Mouse (Mus musculus) cerebellum, postnatal 25 days (tissue): ENCODE measurements around the gene Dcps.

Source experiments
- DNase-seq, 2 experiments: peaks; one replicate each; pipeline ENCODE4 v3.0.0; 2021; ENCODE audit warnings: mixed read lengths in 2 of 2

The Dcps gene

DNA sequence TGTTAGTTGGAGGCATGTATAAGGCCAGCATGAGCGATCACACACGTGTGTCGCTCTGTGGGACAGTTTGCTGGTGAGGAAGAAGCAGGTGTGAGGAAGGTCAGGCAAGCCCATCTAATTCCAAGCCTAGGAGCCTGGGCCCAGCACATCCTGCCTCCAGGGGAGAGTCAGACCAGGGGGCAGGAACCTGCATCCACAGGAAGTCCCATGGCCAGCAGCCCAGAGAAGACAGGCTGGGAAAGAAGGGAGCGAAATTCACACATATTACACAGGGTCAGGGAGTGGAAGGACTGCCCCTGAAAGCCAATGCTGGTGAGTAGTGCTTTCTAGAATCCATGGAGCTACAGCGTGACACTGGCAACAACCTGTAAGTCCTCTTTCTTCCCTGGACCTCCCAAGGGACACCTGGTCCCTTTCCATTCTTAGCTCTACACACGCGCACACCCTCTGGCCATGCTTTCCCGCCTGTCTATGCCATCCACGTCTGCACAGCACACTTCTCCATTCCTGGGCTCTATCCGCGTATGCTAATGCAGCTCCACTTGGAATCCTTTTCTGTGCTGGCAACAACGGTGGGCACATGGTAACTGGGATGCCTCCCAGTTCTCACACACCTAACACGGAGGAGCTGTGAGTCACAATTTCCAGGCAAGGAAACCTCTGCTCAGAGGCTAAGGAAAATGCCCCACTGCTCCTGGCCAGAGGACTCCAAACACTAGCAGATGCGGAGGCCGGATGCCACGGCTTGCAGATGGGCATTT lies 44.0 kb downstream of the Dcps start:
- peak in 1 of 2 experiments; percentile 59 for DNase-seq

GRCm38 (mm10) chr9:35128995-35129418 lies 46.9 kb downstream of the Dcps start:
- no peak for DNase-seq

DNA sequence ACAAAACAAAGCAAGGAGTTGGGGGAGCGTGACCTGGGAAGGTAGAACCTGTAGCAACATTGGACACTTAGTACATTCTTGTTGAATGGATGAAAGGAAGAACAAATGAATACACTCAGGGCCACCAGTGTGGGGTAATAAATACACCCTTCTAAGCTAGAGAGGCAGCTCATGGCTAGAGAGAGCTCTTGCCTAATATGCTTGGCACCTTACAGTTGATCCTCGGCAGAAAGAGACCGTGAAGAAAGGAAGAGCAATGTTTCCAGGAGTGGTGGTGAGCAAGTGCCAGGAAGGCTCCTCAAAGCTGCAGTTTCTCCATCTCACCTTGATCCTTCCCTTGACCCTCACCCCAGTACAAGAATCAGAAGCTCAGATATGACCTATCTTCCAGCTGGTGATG lies 47.3 kb downstream of the Dcps start:
- DNase-seq = no peak

- no peak for DNase-seq
Observed at GRCm38 (mm10) chr9:35127561-35127960, 48.3 kb downstream of the Dcps start.

DNA sequence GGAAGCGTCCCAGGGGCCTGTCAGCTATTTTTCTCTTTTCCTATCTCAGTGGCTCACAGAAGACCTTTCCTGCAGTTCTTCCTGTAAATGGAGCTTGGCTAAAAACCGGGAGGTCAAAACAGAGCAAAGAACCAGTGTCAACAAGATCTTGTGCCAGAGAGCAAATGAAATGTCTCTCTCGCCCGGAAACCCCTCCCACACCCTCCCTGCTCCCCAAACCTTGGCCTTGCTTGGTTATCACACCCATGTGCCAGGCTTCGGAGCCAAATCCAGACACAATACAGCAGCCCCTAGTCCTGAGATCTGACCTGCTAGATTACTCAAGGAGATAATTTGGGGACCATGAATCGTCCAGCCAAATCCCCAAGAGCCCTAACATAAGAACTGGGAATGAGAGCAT lies 48.7 kb downstream of the Dcps start:
- no peak for DNase-seq

DNA sequence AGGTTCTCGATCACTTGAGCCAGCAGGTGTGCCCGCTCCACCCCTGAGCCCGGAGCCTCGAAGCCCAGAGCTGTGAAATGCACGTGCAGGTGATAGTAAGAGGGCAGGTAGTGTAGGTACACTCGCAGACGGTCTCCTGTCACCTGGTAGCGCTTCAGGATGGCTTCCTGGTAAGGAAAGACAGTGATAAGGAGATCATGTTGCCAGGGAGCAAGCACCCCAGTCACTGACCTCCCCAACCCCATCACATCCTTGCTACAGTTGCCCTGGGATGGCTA lies 51.2 kb downstream of the Dcps start:
- DNase-seq = no peak

- DNase-seq = no peak
Observed at GRCm38 (mm10) chr9:35123804-35124677, 51.8 kb downstream of the Dcps start.

DNA sequence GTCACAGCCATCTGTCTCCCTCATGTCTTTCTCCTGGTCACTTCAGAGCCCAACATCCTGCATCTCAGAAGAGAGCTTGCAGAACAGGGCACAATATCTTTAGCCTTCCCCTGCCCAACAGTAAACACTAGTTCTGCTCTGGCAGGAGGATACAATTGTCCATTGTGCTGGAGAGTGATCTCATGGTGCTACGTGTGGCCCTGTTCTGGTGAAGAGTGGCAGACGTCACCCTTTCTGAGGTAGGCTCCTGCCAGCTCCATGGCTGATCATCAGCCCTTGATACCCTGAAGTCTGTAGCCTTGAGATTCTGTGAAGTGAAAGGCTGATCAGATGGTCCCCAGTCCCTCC lies 52.4 kb downstream of the Dcps start:
- no peak for DNase-seq

DNA sequence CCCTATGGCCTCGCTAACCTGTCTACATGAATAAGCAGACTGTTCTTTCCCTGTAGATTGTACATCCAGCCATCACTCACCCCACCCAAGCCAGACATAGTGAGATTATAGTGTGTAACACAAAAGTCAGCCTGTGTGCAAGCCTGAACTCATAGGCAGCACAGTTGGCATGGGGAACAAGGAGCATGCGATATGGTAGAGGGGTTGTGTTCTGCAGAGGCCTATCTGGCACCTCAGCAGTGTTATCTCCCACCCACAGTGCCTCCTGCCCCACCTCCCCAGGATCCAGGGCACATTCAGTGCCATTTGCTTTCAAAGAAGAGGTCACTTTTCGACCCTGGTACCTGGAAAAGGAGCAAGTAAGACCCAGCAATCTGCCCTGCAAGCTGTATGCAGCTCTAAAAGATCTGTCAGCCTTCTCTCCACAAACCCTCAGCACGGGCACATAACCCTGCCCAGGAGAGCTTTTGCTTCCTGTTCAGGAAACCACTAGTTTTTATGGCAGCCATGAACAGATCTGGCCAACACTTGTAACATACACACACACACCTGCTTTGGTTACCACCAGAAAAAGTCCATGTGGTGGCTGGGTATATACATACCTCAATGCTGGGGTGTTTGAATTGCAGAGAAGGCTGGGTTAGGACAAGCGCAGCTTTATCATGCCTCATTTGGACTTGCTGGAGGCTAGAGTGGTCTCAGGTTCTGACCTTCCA lies 53.2 kb downstream of the Dcps start:
- no peak for DNase-seq

- DNase-seq = no peak
Observed at GRCm38 (mm10) chr9:35119168-35119567, 56.7 kb downstream of the Dcps start, which contains the start of gene St3gal4. Gene St3gal4 (minus strand): TSS chr9:35119268.

DNA sequence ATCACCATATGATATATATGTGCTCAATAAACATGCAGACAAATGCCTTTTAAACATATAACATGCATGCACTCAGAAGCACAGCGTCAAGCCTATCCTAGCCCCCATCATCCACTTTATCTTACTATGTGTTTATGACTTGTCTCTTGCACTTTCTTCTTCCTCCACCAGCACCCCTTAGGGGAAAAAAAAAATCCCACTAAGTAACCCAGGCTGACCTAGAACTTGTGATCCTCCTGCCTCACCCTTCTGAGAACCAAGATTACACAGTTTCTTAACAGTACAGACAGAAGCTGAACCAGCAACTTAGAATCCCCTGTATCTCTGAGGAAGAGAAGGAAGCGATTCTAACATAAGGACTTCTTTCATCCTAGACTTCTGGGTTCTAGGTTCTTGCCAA lies 57.3 kb downstream of the Dcps start:
- DNase-seq = no peak

DNA sequence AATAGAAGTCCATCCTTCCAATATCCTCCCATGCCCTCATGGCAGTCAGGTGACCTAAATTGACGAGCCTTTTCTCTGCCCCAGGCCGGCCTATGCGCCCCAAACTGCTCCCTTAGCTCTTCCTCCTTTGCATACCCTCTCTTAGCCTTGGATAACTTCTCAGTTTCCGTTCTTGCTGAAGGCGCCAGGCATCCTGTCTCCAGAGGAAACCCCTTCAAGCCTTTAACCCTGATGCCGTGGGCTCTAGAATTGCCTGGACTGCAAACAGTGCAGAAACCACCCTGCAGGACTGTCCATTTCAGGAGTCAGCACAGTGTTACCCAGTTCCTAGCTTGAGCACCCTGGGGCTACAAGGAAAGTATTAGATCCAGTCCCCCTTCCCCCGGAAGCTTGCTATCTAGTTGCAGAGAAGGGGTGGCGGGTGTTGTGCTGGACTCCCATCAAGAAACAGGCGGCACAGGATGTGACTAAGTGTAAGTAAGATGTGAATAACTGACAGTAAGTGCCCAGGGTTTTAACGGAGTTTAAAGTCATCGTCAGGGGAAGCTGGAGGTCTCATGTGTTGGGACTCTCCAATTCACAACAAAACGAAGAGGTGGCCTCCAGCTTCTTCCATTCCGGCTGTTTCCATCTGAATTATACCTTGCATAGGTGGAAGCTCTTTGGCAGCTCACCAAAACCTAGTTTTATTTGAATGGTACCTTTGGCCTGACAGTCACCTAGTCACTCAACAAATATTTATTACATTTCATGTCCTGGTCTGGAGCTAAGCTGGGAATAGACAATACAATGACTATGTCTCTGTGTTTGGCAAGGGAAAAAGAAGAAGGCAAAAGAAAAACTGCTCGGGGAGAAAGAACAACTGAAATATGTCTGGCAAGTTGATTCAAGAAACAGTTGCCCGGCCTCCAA lies 58.2 kb downstream of the Dcps start:
- no peak for DNase-seq

DNA sequence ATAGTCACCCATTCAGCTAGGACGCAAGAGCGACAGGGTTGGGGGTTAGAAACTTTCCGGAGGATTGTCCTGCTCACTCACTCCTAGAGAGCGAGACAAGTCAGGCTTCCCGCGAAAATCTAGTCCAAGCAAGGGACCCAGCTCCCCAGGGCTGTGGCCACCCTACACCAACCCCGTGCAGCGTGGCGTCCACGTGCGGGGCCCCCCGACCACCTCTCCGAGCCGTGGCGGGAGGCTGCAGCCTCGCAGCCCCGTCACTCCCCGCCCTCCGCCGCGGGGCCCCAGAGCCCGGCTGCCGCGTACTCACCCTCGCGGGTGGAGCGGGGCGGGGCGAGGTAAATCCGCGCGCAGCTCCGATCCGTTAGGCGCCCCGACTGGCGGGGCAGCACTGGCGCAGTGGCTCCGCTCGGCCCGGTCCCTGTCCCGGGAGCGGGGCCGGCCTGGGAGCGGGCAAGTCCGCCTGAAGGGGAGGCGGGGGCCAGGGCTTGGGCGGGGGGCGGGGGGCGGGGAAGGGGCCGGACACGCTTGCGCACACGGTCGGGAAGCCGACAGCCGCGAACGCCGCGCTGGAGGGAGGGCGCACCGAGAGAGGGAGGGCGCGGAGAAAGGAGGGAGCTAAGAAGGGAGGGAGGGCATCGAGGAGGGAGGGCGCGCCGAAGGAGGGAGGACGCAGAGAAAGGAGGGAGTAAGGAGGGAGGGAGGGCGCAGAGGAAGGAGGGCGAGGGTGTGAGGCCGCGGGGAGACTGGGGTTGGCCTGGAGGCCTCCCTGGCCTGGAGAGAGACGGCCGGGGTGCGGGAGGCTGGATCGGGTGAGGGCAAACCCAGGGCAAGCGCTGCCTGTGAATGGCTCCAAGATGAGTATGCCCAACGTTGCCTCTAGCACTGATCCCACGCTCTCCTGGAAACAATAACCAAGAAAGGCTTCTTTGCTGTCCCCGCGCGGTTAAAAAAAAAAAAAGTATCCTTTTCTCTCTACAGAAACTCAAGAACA lies 59.2 kb downstream of the Dcps start:
- peak; percentile 76 to 80 for DNase-seq

GRCm38 (mm10) chr9:35115804-35116203 lies 60.1 kb downstream of the Dcps start:
- DNase-seq = no peak

- DNase-seq = no peak
Observed at GRCm38 (mm10) chr9:35115299-35115698, 60.6 kb downstream of the Dcps start.

DNA sequence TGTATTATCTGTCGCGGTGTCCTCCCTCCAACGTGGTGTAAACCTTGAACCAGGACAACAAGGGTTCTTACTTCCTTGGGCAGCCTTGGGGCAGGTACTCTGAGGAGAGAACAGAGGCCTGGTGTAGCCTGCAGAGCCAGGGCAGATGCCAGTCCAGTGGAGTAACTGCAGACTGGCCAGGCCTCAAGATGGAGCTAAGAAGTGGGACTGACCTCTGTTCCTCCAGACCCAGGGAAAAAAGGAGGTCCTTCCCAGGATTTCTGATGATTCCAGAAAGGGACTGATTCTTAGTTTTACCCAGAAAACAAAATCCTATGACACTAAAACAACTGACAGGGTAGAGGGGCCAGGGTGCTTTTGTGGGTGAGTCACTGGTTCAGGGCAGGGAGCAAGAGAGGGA lies 61.6 kb downstream of the Dcps start:
- DNase-seq = no peak

DNA sequence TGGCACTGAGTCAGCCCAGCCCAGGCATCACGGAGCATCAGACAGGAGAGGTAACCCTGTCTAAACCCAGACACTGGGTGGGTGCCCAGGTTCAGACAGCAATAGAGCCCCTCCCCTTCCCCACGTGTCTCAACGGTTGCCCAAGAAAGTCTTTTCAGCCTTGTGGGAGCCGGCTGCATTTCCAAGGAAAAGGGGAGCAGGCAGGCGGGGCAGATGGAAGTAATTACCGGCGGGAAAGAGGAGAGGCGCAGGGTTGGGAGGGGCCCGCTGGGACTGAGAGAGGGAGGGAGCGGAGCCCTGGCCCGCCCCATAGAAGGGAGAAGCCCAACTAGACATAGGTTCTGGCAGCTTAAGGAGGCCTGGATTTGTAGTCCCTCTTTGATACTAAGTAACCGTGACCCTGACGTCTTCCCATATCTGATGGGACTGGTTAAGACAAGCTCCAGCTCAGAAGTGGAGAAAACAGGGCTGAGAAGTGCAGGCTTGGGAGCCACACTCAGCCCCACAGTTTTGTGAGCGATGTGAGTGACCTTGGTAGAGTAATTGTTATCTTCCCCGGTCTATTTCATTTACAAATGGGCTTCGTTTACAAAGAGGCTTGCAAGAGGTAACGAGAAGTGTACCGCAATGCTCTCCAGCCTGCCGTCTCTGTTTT lies 63.8 kb downstream of the Dcps start:
- DNase-seq = peak in 1 of 2 experiments; percentile 42

- no peak for DNase-seq
Observed at GRCm38 (mm10) chr9:35111446-35111845, 64.4 kb downstream of the Dcps start.

DNA sequence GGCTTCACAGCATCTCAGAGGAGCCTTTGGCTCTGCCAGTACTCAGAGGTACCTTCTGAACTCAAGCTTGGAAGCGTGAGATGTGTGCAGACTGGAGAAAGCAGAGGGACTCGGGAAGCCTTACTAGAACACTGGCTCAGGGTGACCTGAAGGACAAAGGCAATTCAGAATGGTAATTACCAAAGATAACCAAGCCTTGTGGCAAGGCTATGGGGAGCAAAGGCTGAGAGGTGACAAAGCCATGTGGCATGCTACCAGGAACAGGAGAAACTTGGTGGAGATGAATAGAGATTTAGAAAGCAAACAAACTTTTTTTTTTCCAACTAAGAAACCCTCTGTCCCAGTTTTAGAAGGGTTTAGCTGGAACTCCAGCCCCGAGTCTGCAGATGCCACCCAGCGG lies 65.3 kb downstream of the Dcps start:
- DNase-seq = no peak

- no peak for DNase-seq
Observed at GRCm38 (mm10) chr9:35110051-35110450, 65.8 kb downstream of the Dcps start.

DNA sequence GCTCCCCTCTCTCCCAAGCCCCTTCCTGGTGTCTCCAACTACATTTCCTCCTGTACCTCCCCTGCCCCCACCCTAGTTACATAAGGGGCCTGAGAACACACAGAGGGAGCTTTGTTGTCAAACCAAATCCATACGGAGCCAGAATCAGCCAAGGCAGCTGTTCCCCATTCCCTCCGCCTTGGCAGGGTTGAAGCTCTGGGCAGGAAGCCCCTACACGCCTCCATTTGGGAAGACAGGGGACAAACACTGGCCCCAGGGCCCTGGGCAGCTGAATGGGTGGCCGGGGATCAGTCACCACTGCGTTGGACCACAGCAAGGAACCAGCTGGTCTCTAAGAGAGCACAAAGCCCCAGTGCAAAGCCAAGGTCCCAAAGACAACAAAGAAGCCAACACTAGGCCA lies 66.9 kb downstream of the Dcps start:
- peak; percentile 34 to 50 for DNase-seq
